In the genomic region with DNA sequence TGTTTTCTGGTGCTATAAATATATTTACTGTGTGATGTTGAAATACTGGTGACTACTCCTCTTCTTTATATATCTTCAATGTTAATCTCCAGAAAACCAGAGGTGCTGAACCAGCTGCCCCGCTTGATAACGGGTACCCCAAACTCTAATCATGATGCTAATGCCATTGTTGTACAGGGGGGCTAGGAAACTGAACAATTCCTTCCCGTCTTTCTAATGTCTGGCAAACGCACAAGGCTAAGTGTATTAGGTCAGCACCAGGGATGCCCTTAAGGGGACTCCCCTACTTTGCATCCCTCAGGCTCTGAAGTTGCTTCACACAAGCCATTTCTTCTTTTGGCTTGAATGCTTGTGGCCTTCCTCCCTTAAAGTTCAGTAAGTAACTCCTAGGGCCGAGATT, we compare ENCODE assay signal across 18 mouse cellular contexts. TPM values are rescaled to one million over a fixed set of nuclear protein-coding genes. Genes with fewer than 3 reads are reported as not detected.
DNase-seq lines count a peak whose midpoint lies in the region; ATAC-seq lines count a peak whose summit lies in the region.
"Had no signal": no experiment of that assay in that cellular context is flagged by ENCODE, and none has a peak within 500 bp of the region (broad histone marks: within the 10 kb centered on the region; RNA-seq: fewer than 3 reads in every experiment).

No protein-coding gene starts in this region.

- H3K27ac ChIP-seq in liver, embryonic 16.5 days (ENCODE audit: low read length): peak overlapping the region; percentile 100
- no peak overlapping the region for H3K27ac ChIP-seq in forebrain, embryonic 10.5 days
- H3K27ac ChIP-seq: hindbrain, embryonic 14.5 days; limb, embryonic 13.5 days; neural tube, embryonic 12.5 days had no signal

- peak; percentile 64 for DNase-seq in 416B (ENCODE audit: low read depth)
- peak; percentile 40 for DNase-seq in A20 (ENCODE audit: low read depth, low spot score)
- DNase-seq in layer of hippocampus, postnatal 25 days (ENCODE audit: extremely low spot score in 1 of 2, low spot score in 1 of 2): no peak
- DNase-seq in forebrain, embryonic 10.5 days (ENCODE audit: extremely low spot score, low spot score): no peak
- DNase-seq in left cerebral cortex, adult 11 months (ENCODE audit: low spot score): no peak
- DNase-seq: adrenal gland, postnatal 25 days; cerebellum, adult 11 months; gastrocnemius, postnatal 10 days; kidney, adult 11 months; kidney, postnatal 36 days; lung, postnatal 14 days; midbrain, embryonic 14.5 days had no signal

- WGBS in liver, embryonic 16.5 days (ENCODE audit: insufficient replicate concordance): 31% methylated on average over 5 of the region's 5 CpGs
- 88% methylated on average over 5 of the region's 5 CpGs for WGBS in forebrain, embryonic 10.5 days

- H3K27me3 ChIP-seq in liver, embryonic 16.5 days (ENCODE audit: control insufficient read depth, insufficient read depth, low read depth, low read length): no peaks in the 10 kb centered on the region
- H3K27me3 ChIP-seq in forebrain, embryonic 10.5 days (ENCODE audit: poor library complexity, severe bottlenecking): no peaks in the 10 kb centered on the region
- H3K27me3 ChIP-seq: limb, embryonic 13.5 days; neural tube, embryonic 12.5 days had no signal

- peaks cover 3% of the 10 kb centered on the region; the same call in 1 of the 2 replicates for H3K36me3 ChIP-seq in liver, embryonic 16.5 days (ENCODE audit: control insufficient read depth, insufficient read depth)
- H3K36me3 ChIP-seq in forebrain, embryonic 10.5 days (replicated peaks): peaks cover 27% of the 10 kb centered on the region

- H3K4me2 ChIP-seq in liver, embryonic 16.5 days (ENCODE audit: low read depth, low read length): peak overlapping the region; percentile 56
- H3K4me2 ChIP-seq: hindbrain, embryonic 14.5 days; limb, embryonic 13.5 days; neural tube, embryonic 12.5 days had no signal

- peaks cover 30% of the 10 kb centered on the region for H3K4me1 ChIP-seq in liver, embryonic 16.5 days (ENCODE audit: control insufficient read depth, low read depth, low read length)
- no peaks in the 10 kb centered on the region for H3K4me1 ChIP-seq in forebrain, embryonic 10.5 days
- H3K4me1 ChIP-seq: limb, embryonic 13.5 days; neural tube, embryonic 12.5 days had no signal

- ATAC-seq in common myeloid progenitor, adult 5-6 weeks (replicated peaks; ENCODE audit: low read depth, poor library complexity, severe bottlenecking): peak; percentile 25; the same call in 1 of the 2 replicates
- ATAC-seq in liver, embryonic 16.5 days (ENCODE audit: low read depth): peak; percentile 71
- ATAC-seq: forebrain, embryonic 16.5 days had no signal

- no peaks in the 10 kb centered on the region for H3K9me3 ChIP-seq in liver, embryonic 16.5 days (replicated peaks; ENCODE audit: control insufficient read depth, low read length)
- no peaks in the 10 kb centered on the region for H3K9me3 ChIP-seq in forebrain, embryonic 10.5 days
- H3K9me3 ChIP-seq: limb, embryonic 13.5 days; neural tube, embryonic 12.5 days had no signal

- H3K9ac ChIP-seq in liver, embryonic 16.5 days (ENCODE audit: low read depth, low read length): peak overlapping the region; percentile 56
- H3K9ac ChIP-seq: hindbrain, embryonic 14.5 days; limb, embryonic 13.5 days; neural tube, embryonic 12.5 days had no signal

- H3K4me3 ChIP-seq in liver, embryonic 16.5 days (ENCODE audit: low read depth, low read length): 0 out of 2 replicates have a peak overlapping the region, but pooled peaks have one; percentile 12
- H3K4me3 ChIP-seq in forebrain, embryonic 10.5 days: no peak overlapping the region
- H3K4me3 ChIP-seq: limb, embryonic 13.5 days; neural tube, embryonic 12.5 days had no signal

RNA-seq across cellular contexts. Expression of gene F2rl2, which starts 17.6 kb away (rescaled TPM):
- 3.0 and 3.6 TPM in 2 replicates for total RNA-seq in common myeloid progenitor, adult 5-6 weeks (2017)
- polyA plus RNA-seq in liver, embryonic 16.5 days (2015; fragmentation: Nextera tagmentation; extraction: Ambion mirVana): 7.3 and 9.3 TPM in 2 replicates
- under 1 TPM; 0.27 to 0.47 TPM for total RNA-seq in layer of hippocampus, postnatal 25 days (2021)
- 1.9 and 2.2 TPM in 2 replicates for polyA plus RNA-seq in forebrain, embryonic 10.5 days (2016; fragmentation: Nextera tagmentation; extraction: Ambion mirVana)
- total RNA-seq: adrenal gland, postnatal 25 days had no signal

Comparison
In these comparisons a context has a peak if more than half of its experiments do, and no peak if none do; other contexts are left out.
1. DNase-seq: peak in 416B (single experiment) and A20 (single experiment); none in layer of hippocampus, postnatal 25 days (0 of 2), forebrain, embryonic 10.5 days (single experiment) and left cerebral cortex, adult 11 months (single experiment).